Mouse (Mus musculus) intestine, postnatal 0 days (tissue): ENCODE data around the gene Nr2c2ap. TPM values are rescaled to one million over a fixed set of nuclear protein-coding genes. Genes with fewer than 3 reads are reported as not detected.

Experiments
- ATAC-seq: fragments of 200-750 bp; cut with Nextera tagmentation; 2 replicates; pipeline ENCODE4 v1.8.0; 2017; ENCODE audit warnings: mild to moderate bottlenecking, moderate TSS enrichment, moderate library complexity
- H3K27ac ChIP-seq: fragments of 300-500 bp; sonication (generic); 2 replicates; pipeline ENCODE4 v1.5.1; 2014; ENCODE audit warnings: mild to moderate bottlenecking, low read depth, low read length, moderate library complexity
- H3K27me3 ChIP-seq: fragments of 300-500 bp; sonication (generic); replicated peaks from 2 replicates; pipeline ENCODE4 v1.6.1; 2014; ENCODE audit warnings: low read length, mixed read lengths; ENCODE audit not compliant: control insufficient read depth, insufficient read depth
- H3K36me3 ChIP-seq: fragments of 300-500 bp; sonication (generic); 2 replicates; pipeline ENCODE4 v1.6.1; 2014; ENCODE audit warnings: mild to moderate bottlenecking, moderate library complexity; ENCODE audit not compliant: control insufficient read depth, insufficient read depth
- H3K4me1 ChIP-seq: fragments of 300-500 bp; sonication (generic); replicated peaks from 2 replicates; pipeline ENCODE4 v1.6.1; 2014; ENCODE audit warnings: antibody characterized with exemption, low read length, mixed read lengths; ENCODE audit not compliant: control insufficient read depth, insufficient read depth
- H3K4me2 ChIP-seq: fragments of 300-500 bp; sonication (generic); replicated peaks from 2 replicates; pipeline ENCODE4 v1.6.1; 2014; ENCODE audit warnings: low read depth, mild to moderate bottlenecking, moderate library complexity
- H3K4me3 ChIP-seq: fragments of 300-500 bp; sonication (generic); 2 replicates; pipeline ENCODE4 v1.5.1; 2014; ENCODE audit warnings: low read depth, low read length
- H3K9ac ChIP-seq: fragments of 300-500 bp; sonication (generic); 2 replicates; pipeline ENCODE4 v1.6.1; 2014; ENCODE audit warnings: mild to moderate bottlenecking, low read depth, low read length
- H3K9me3 ChIP-seq: fragments of 300-500 bp; sonication (generic); 2 replicates; pipeline ENCODE4 v1.6.1; 2016; ENCODE audit warnings: mixed run types; ENCODE audit not compliant: control insufficient read depth
- CTCF ChIP-seq: sonication (generic); IDR thresholded peaks from 2 replicates; pipeline ENCODE4 v1.5.1; 2016; ENCODE audit warnings: low read depth, mild to moderate bottlenecking, control low read depth, antibody characterized with exemption, moderate library complexity
- WGBS: fragments of 180-500 bp; shearing (Covaris S2); extraction: QIAGEN DNeasy Blood & Tissue Kit; methylation state at CpG from one replicate; pipeline ENCODE4 v1.1.7; 2014; 5-methylcytosine and 5-hydroxymethylcytosine counted together
- polyA plus RNA-seq: library from polyadenylated mRNA; unstranded; fragments of >200 nt; fragmentation: Nextera tagmentation; extraction: Ambion mirVana; gene quantifications from 2 replicates; pipeline ENCODE4 v1.2.1, GENCODE M21; 2015

Gene Nr2c2ap
- polyA plus RNA-seq, 1 experiment from 2014 or later: 44.1 TPM

GRCm38 (mm10) chr8:70139026-70139857 lies 8.1 kb downstream of the Nr2c2ap start, which contains the start of the genes Rfxank, Borcs8 and Mef2b:
Gene Rfxank (minus strand): TSS chr8:70139154.
Gene Borcs8 (plus strand): TSS chr8:70139499.
Gene Mef2b (plus strand): TSS chr8:70139711.
- peak within 1 kb of the TSS; percentile 79 for H3K27ac ChIP-seq
- H3K9ac ChIP-seq: peak within 1 kb of the TSS; percentile 59
- peaks cover 6% of the 10 kb centered on the region for H3K4me1 ChIP-seq
- no peak for TF ChIP-seq CTCF
- peak within 1 kb of the TSS; percentile 71 for H3K4me2 ChIP-seq
- ATAC-seq: peak; percentile 98
- H3K9me3 ChIP-seq: no peaks in the 10 kb centered on the region
- H3K36me3 ChIP-seq: peaks cover 48% of the 10 kb centered on the region
- under 1% methylated on average over 46 of the region's 46 CpGs for WGBS
- peak within 1 kb of the TSS; percentile 76 for H3K4me3 ChIP-seq
- H3K27me3 ChIP-seq: no peaks in the 10 kb centered on the region

- ATAC-seq: no peak
- TF ChIP-seq CTCF: no peak
- Histone ChIP-seq H3K9me3 (no peaks in the 10 kb centered on the region), H3K9ac (peak overlapping the region; percentile 56), H3K36me3 (peaks cover 48% of the 10 kb centered on the region), H3K27ac (peak overlapping the region; percentile 79), H3K4me2 (peak overlapping the region; percentile 71), H3K27me3 (no peaks in the 10 kb centered on the region), H3K4me3 (peak overlapping the region; percentile 76), H3K4me1 (peaks cover 6% of the 10 kb centered on the region)
- 6% methylated on average over 9 of the region's 9 CpGs for WGBS
These were observed 8.8 kb downstream of the Nr2c2ap start for GRCm38 (mm10) chr8:70139981-70140380.

GRCm38 (mm10) chr8:70147678-70148607 lies 16.8 kb downstream of the Nr2c2ap start:
- no peaks in the 10 kb centered on the region for H3K27me3 ChIP-seq
- no peak for ATAC-seq
- TF ChIP-seq CTCF: no peak
- H3K27ac ChIP-seq: no peak overlapping the region
- no peaks in the 10 kb centered on the region for H3K4me1 ChIP-seq
- no peak overlapping the region for H3K4me2 ChIP-seq
- WGBS: 85% methylated on average over 7 of the region's 7 CpGs
- H3K9ac ChIP-seq: no peak overlapping the region
- no peak overlapping the region for H3K4me3 ChIP-seq
- peaks cover 42% of the 10 kb centered on the region for H3K36me3 ChIP-seq
- H3K9me3 ChIP-seq: no peaks in the 10 kb centered on the region

GRCm38 (mm10) chr8:70150158-70150557 lies 19.0 kb downstream of the Nr2c2ap start:
- 13% methylated on average over 13 of the region's 13 CpGs for WGBS
- Histone ChIP-seq H3K36me3 (peaks cover 23% of the 10 kb centered on the region), H3K9me3 (no peaks in the 10 kb centered on the region), H3K27ac (no peak overlapping the region), H3K27me3 (no peaks in the 10 kb centered on the region), H3K4me2 (no peak overlapping the region; the same call in 1 of the 2 replicates), H3K4me1 (no peaks in the 10 kb centered on the region), H3K4me3 (no peak overlapping the region), H3K9ac (no peak overlapping the region)
- no peak for ATAC-seq
- TF ChIP-seq CTCF: no peak

- Histone ChIP-seq H3K27ac (no peak overlapping the region), H3K9ac (no peak overlapping the region), H3K4me1 (no peaks in the 10 kb centered on the region), H3K36me3 (no peaks in the 10 kb centered on the region), H3K9me3 (no peaks in the 10 kb centered on the region), H3K27me3 (no peaks in the 10 kb centered on the region), H3K4me2 (peak overlapping the region; percentile 44), H3K4me3 (no peak overlapping the region)
- TF ChIP-seq CTCF: no peak
- ATAC-seq: peak; percentile 86
- 9% methylated on average over 22 of the region's 22 CpGs for WGBS
These were observed 21.6 kb downstream of the Nr2c2ap start for GRCm38 (mm10) chr8:70152537-70153257.
